Mouse (Mus musculus): ENCODE measurements around the gene Wdfy2.
"Not testable (repeated sequence)": the region's sequence is repeated elsewhere in the genome, so short reads cannot be mapped to it uniquely, and the experiment has no call there.

The Wdfy2 gene

GRCm38 (mm10) chr14:62837641-62838252 lies at the start of gene Wdfy2:
Gene Wdfy2 (plus strand): TSS chr14:62837678.
- DNase-seq = peak in 1 of 2 experiments; percentile 67

- no peak for DNase-seq
These were observed 48.2 kb upstream of the Wdfy2 start for GRCm38 (mm10) chr14:62789282-62789681.

- no peak for DNase-seq
These were observed 41.8 kb upstream of the Wdfy2 start for GRCm38 (mm10) chr14:62795719-62796118.

- DNase-seq = no peak
These were observed 38.8 kb upstream of the Wdfy2 start for GRCm38 (mm10) chr14:62798608-62799101.

GRCm38 (mm10) chr14:62800791-62801190 lies 36.7 kb upstream of the Wdfy2 start:
- DNase-seq = no peak

- DNase-seq = no peak
These were observed 34.3 kb upstream of the Wdfy2 start for GRCm38 (mm10) chr14:62803204-62803603.

GRCm38 (mm10) chr14:62806921-62807320 lies 30.6 kb upstream of the Wdfy2 start:
- DNase-seq = no peak

- DNase-seq = no peak
These were observed 28.6 kb upstream of the Wdfy2 start for GRCm38 (mm10) chr14:62808661-62809523.

GRCm38 (mm10) chr14:62812765-62813164 lies 24.7 kb upstream of the Wdfy2 start:
- no peak for DNase-seq

- no peak for DNase-seq
These were observed 22.9 kb upstream of the Wdfy2 start for GRCm38 (mm10) chr14:62814567-62814966.

- DNase-seq = no peak
These were observed 20.7 kb upstream of the Wdfy2 start for GRCm38 (mm10) chr14:62816827-62817226.

GRCm38 (mm10) chr14:62825575-62826332 lies 11.7 kb upstream of the Wdfy2 start:
- DNase-seq = no peak

GRCm38 (mm10) chr14:62829291-62829690 lies 8.2 kb upstream of the Wdfy2 start:
- DNase-seq = no peak

GRCm38 (mm10) chr14:62831691-62832275 lies 5.7 kb upstream of the Wdfy2 start:
- no peak for DNase-seq

- DNase-seq = no peak
These were observed 4.4 kb upstream of the Wdfy2 start for GRCm38 (mm10) chr14:62833036-62833435.

GRCm38 (mm10) chr14:62833541-62833940 lies 3.9 kb upstream of the Wdfy2 start:
- DNase-seq = no peak

GRCm38 (mm10) chr14:62835737-62836136 lies 1.7 kb upstream of the Wdfy2 start:
- not testable (repeated sequence) for DNase-seq

- DNase-seq = peak; percentile 97 to 98
These were observed 395 bp upstream of the Wdfy2 start for GRCm38 (mm10) chr14:62836926-62837640.

- no peak for DNase-seq
These were observed 858 bp downstream of the Wdfy2 start for GRCm38 (mm10) chr14:62838336-62838735.

GRCm38 (mm10) chr14:62841726-62842125 lies 4.2 kb downstream of the Wdfy2 start:
- DNase-seq = no peak

- DNase-seq = no peak
These were observed 5.0 kb downstream of the Wdfy2 start for GRCm38 (mm10) chr14:62842495-62842894.

- no peak for DNase-seq
These were observed 5.5 kb downstream of the Wdfy2 start for GRCm38 (mm10) chr14:62842976-62843375.

Measured in cerebellum, postnatal 36 days (tissue).